Mouse (Mus musculus): ENCODE results near the gene Grb10. TPM values are rescaled to one million over a fixed set of nuclear protein-coding genes. Genes with fewer than 3 reads are reported as not detected.

The Grb10 gene
- polyA plus RNA-seq, 1 experiment from 2014 or later = 116 TPM

- ATAC-seq (ENCODE audit: low FRiP score) = no peak
- H3K4me2 ChIP-seq = no peak overlapping the region
- WGBS = 85% methylated on average over 4 of the region's 4 CpGs
- H3K36me3 ChIP-seq = peaks cover 5% of the 10 kb centered on the region; the same call in 1 of the 2 replicates
- H3K27ac ChIP-seq = no peak overlapping the region
- peaks cover 5% of the 10 kb centered on the region; the same call in 1 of the 2 replicates for H3K4me1 ChIP-seq (replicated peaks)
- no peaks in the 10 kb centered on the region for H3K27me3 ChIP-seq
- no peaks in the 10 kb centered on the region for H3K9me3 ChIP-seq
- H3K9ac ChIP-seq = no peak overlapping the region
- no peak overlapping the region for H3K4me3 ChIP-seq
Measured at GRCm38 (mm10) chr11:11954115-11954438, 84.4 kb downstream of the Grb10 start.

- no peak overlapping the region for H3K4me2 ChIP-seq
- WGBS = 88% methylated on average over 11 of the region's 11 CpGs
- peaks cover 5% of the 10 kb centered on the region; the same call in 1 of the 2 replicates for H3K36me3 ChIP-seq
- H3K4me1 ChIP-seq (replicated peaks) = peaks cover 7% of the 10 kb centered on the region; the same call in 1 of the 2 replicates
- ATAC-seq (ENCODE audit: low FRiP score) = no peak
- no peaks in the 10 kb centered on the region for H3K27me3 ChIP-seq
- H3K9ac ChIP-seq = no peak overlapping the region
- H3K27ac ChIP-seq = no peak overlapping the region
- H3K9me3 ChIP-seq = no peaks in the 10 kb centered on the region
- no peak overlapping the region for H3K4me3 ChIP-seq
Measured at GRCm38 (mm10) chr11:11953364-11954114, 84.9 kb downstream of the Grb10 start.

- peaks cover 5% of the 10 kb centered on the region; the same call in 1 of the 2 replicates for H3K36me3 ChIP-seq
- H3K4me1 ChIP-seq (replicated peaks) = peaks cover 11% of the 10 kb centered on the region; the same call in 1 of the 2 replicates
- ATAC-seq (ENCODE audit: low FRiP score) = no peak
- H3K9ac ChIP-seq = no peak overlapping the region
- no peaks in the 10 kb centered on the region for H3K27me3 ChIP-seq
- 93% methylated on average over 1 of the region's 1 CpGs for WGBS
- H3K27ac ChIP-seq = no peak overlapping the region
- H3K9me3 ChIP-seq = no peaks in the 10 kb centered on the region
- H3K4me3 ChIP-seq = no peak overlapping the region
- H3K4me2 ChIP-seq = no peak overlapping the region
Measured at GRCm38 (mm10) chr11:11952569-11952968, 85.9 kb downstream of the Grb10 start.

GRCm38 (mm10) chr11:11948988-11949365 is 89.5 kb downstream of the Grb10 start:
- Histone ChIP-seq H3K27ac (no peak overlapping the region), H3K27me3 (no peaks in the 10 kb centered on the region), H3K36me3 (peaks cover 10% of the 10 kb centered on the region; the same call in 1 of the 2 replicates), H3K4me3 (no peak overlapping the region), H3K4me2 (no peak overlapping the region), H3K9ac (no peak overlapping the region), H3K4me1 (replicated peaks) (peaks cover 6% of the 10 kb centered on the region; the same call in 1 of the 2 replicates), H3K9me3 (no peaks in the 10 kb centered on the region)
- WGBS = 72% methylated on average over 4 of the region's 4 CpGs
- no peak for ATAC-seq (ENCODE audit: low FRiP score)

- Histone ChIP-seq H3K9ac (no peak overlapping the region), H3K4me2 (no peak overlapping the region), H3K27ac (peak overlapping the region; percentile 46; the same call in 1 of the 2 replicates), H3K4me3 (no peak overlapping the region), H3K27me3 (no peaks in the 10 kb centered on the region), H3K36me3 (peaks cover 15% of the 10 kb centered on the region; the same call in 1 of the 2 replicates), H3K4me1 (replicated peaks) (peaks cover 6% of the 10 kb centered on the region; the same call in 1 of the 2 replicates), H3K9me3 (no peaks in the 10 kb centered on the region)
- WGBS = 70% methylated on average over 9 of the region's 9 CpGs
- no peak for ATAC-seq (ENCODE audit: low FRiP score)
Measured at GRCm38 (mm10) chr11:11948321-11948987, 90.0 kb downstream of the Grb10 start.

GRCm38 (mm10) chr11:11947857-11948256 is 90.6 kb downstream of the Grb10 start:
- Histone ChIP-seq H3K4me2 (no peak overlapping the region), H3K36me3 (peaks cover 15% of the 10 kb centered on the region; the same call in 1 of the 2 replicates), H3K27me3 (no peaks in the 10 kb centered on the region), H3K9ac (no peak overlapping the region), H3K4me1 (replicated peaks) (peaks cover 6% of the 10 kb centered on the region; the same call in 1 of the 2 replicates), H3K9me3 (no peaks in the 10 kb centered on the region), H3K4me3 (no peak overlapping the region), H3K27ac (no peak overlapping the region)
- no peak for ATAC-seq (ENCODE audit: low FRiP score)
- WGBS = 90% methylated on average over 5 of the region's 5 CpGs

- H3K27me3 ChIP-seq = no peaks in the 10 kb centered on the region
- ATAC-seq (ENCODE audit: low FRiP score) = no peak
- H3K4me2 ChIP-seq = no peak overlapping the region
- H3K4me3 ChIP-seq = no peak overlapping the region
- no peak overlapping the region for H3K27ac ChIP-seq
- WGBS = 95% methylated on average over 4 of the region's 4 CpGs
- no peaks in the 10 kb centered on the region for H3K9me3 ChIP-seq
- H3K36me3 ChIP-seq = peaks cover 10% of the 10 kb centered on the region; the same call in 1 of the 2 replicates
- H3K4me1 ChIP-seq (replicated peaks) = peaks cover 6% of the 10 kb centered on the region; the same call in 1 of the 2 replicates
- H3K9ac ChIP-seq = no peak overlapping the region
Measured at GRCm38 (mm10) chr11:11945766-11946165, 92.7 kb downstream of the Grb10 start.

GRCm38 (mm10) chr11:11944814-11945213 is 93.7 kb downstream of the Grb10 start:
- Histone ChIP-seq H3K9me3 (no peaks in the 10 kb centered on the region), H3K4me1 (replicated peaks) (peaks cover 6% of the 10 kb centered on the region; the same call in 1 of the 2 replicates), H3K27me3 (no peaks in the 10 kb centered on the region), H3K4me2 (no peak overlapping the region), H3K36me3 (peaks cover 10% of the 10 kb centered on the region; the same call in 1 of the 2 replicates), H3K4me3 (no peak overlapping the region), H3K9ac (no peak overlapping the region), H3K27ac (no peak overlapping the region)
- 95% methylated on average over 4 of the region's 4 CpGs for WGBS
- no peak for ATAC-seq (ENCODE audit: low FRiP score)

GRCm38 (mm10) chr11:11944082-11944349 is 94.5 kb downstream of the Grb10 start:
- no peak overlapping the region for H3K9ac ChIP-seq
- ATAC-seq (ENCODE audit: low FRiP score) = no peak
- no peaks in the 10 kb centered on the region for H3K27me3 ChIP-seq
- H3K27ac ChIP-seq = no peak overlapping the region
- H3K36me3 ChIP-seq = peaks cover 10% of the 10 kb centered on the region; the same call in 1 of the 2 replicates
- no peaks in the 10 kb centered on the region for H3K9me3 ChIP-seq
- H3K4me3 ChIP-seq = no peak overlapping the region
- H3K4me1 ChIP-seq (replicated peaks) = peaks cover 6% of the 10 kb centered on the region; the same call in 1 of the 2 replicates
- H3K4me2 ChIP-seq = no peak overlapping the region

GRCm38 (mm10) chr11:11943240-11944081 is 95.0 kb downstream of the Grb10 start:
- Histone ChIP-seq H3K4me1 (replicated peaks) (peaks cover 3% of the 10 kb centered on the region; the same call in 1 of the 2 replicates), H3K36me3 (peaks cover 10% of the 10 kb centered on the region; the same call in 1 of the 2 replicates), H3K4me2 (no peak overlapping the region), H3K9ac (no peak overlapping the region), H3K27me3 (no peaks in the 10 kb centered on the region), H3K27ac (no peak overlapping the region), H3K4me3 (no peak overlapping the region), H3K9me3 (no peaks in the 10 kb centered on the region)
- no peak for ATAC-seq (ENCODE audit: low FRiP score)
- WGBS = 79% methylated on average over 13 of the region's 13 CpGs

- H3K9me3 ChIP-seq = no peaks in the 10 kb centered on the region
- 39% methylated on average over 6 of the region's 6 CpGs for WGBS
- no peak for ATAC-seq (ENCODE audit: low FRiP score)
- no peak overlapping the region for H3K4me2 ChIP-seq
- H3K36me3 ChIP-seq = peaks cover 19% of the 10 kb centered on the region
- no peaks in the 10 kb centered on the region for H3K4me1 ChIP-seq (replicated peaks)
- H3K27ac ChIP-seq = no peak overlapping the region
- no peak overlapping the region for H3K9ac ChIP-seq
- H3K4me3 ChIP-seq = no peak overlapping the region
- no peaks in the 10 kb centered on the region for H3K27me3 ChIP-seq
Measured at GRCm38 (mm10) chr11:11942320-11943217, 95.9 kb downstream of the Grb10 start.
